Mouse (Mus musculus) E14TG2a.4 (cell line): ENCODE results near the gene Fubp1.

Experiments
- CTCF ChIP-seq: conservative IDR thresholded peaks from 2 replicates; pipeline ENCODE4 v1.5.1; 2014; ENCODE audit warnings: low read length
- NANOG ChIP-seq: IDR thresholded peaks from 2 replicates; pipeline ENCODE4 v1.6.1; 2014; ENCODE audit warnings: borderline replicate concordance, low read length, mixed read lengths

DNA sequence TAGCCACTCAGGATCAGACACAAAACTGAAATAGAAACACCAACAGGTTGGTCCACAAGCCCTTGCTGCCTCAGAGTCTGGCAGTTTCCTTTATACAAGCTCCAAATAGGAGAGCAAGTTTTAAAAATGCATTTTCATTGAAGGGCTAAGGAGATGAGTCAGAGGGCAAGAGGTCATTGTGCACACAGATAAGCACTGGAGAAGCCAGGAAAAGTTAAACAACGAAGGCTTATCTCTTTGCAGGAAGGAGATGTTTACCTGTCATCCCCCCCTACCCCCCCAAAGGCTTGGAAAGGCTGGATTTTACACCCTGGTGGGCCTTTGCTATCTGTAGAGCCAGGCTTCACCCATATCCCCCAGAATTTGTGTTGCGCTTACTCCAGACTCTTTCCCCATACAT is 39.0 kb upstream of the Fubp1 start:
- no peak for TF ChIP-seq CTCF
- TF ChIP-seq NANOG: no peak
